Mouse (Mus musculus) kidney, adult 18-20 months (tissue): ENCODE measurements around the gene Kansl1l.

ENCODE experiments used
- DNase-seq: peaks from one replicate; pipeline ENCODE4 v3.0.0; 2021

Gene Kansl1l

DNA sequence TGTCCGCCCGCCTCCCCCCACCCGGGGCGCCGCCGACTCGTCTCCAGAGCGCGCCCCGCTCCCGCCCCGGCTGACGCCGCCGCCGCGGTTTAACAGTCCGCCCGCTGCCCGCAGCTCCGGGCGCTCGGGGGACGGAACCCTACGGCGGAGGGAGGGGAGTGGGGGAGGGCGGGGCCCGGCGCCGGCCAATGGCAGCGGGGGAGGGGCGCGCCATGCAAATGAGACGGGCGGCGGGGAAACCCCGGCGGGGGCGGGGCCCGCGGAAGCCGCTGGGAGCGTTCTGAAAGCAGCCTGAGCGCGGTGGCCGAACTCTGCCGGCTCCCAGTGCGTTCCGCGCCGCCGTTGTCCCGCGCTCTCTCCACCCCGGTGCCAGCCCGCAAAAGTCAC, at the start of gene Kansl1l:
Kansl1l (minus strand) TSS at position 110 of the 387 bp plus-strand sequence.
- DNase-seq: peak; percentile 97

DNA sequence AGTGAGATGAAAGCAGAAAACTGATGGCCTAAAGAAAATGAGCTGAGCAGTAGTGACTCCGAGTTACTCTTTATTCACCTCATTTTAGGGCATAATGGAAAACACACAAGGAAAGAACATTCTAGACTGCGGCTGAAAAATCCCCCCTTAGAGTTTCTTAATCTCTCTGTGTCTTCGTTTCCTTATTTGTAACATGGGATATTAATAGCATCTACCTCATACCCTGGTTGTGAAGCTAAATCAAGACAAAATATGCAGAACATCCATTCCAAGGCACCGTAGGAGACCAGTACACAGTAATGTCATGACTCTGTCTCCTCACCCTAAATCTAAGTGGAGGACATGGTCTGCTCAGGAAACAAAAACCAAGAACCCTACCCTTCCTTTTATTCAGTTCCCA, 48.3 kb upstream of the Kansl1l start:
- DNase-seq: no peak

DNA sequence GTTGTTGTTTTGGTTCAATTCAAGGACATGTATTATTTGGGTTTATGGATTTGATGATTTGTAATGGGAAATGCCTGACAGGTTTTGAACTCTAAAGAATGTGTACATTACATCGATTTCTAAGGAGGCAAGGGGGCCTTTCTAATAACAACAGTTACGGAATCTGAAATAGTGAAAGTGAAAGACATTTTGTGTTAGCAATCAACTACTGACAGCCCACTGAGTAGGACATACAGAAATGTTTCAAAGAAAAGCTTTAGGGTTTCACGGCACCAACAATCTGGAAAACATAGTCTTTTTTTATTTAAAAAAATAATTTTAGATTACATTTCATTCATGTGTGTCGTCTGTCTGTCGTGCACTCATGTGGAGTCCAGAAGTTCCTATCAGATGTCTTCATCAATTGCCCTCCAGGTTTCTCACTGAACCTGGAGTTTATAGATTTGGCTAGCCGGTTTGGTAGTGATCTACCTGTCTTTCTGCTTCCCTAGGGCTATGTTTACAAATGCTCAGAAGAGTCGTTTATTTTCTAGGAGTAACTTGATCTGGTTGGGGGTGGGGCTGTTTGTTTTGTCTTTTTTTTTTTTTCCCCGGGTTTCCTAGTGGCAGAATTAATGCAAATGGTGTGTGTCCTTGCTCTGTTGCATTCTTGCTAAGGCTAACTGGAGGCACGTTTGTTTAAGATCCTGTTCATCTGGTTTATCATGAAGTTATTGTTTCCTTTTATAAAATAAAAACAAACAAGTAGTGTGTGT, 46.6 kb upstream of the Kansl1l start:
- DNase-seq: peak; percentile 8

DNA sequence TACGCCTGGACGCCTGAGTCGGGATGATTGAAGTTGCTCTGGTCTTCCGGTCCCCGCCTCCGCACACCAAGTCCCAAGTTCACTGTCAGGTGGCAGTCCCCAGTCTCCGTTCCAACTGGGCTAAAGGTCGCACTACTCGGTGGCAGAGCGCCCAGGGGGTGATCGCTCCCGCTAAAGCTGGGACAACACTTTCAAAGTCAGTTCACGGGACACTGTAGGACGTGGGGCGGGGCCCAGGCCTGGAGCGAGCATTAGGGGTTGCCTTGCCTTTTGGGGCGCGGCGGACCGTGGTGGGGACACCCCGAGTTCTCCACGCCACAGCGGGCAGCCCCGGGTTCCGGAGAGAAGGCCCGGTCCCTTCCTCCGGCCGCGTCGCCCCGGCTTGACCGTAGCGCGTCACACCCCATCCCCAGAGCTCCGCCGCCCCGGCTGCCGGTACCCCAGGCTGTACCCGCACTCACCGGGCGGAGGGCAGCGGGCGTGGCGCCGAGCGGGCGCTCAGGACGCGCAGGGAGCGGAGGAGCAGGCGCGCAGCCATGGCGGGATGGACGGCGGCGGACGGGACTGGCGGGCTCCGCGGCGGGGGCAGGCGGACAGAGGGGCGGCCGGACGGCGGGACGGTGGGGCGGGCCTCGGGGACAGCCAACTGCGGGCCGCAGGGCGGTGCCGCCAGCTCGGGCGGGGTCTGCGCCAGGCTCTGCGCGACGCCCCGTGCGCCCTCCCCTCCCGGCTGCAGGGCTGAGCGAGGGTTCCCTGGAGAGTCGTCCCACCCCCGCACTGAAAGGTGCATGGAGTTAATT, 45.5 kb upstream of the Kansl1l start, which contains the start of gene Acadl:
Acadl (minus strand) TSS at position 566 of the 800 bp plus-strand sequence.
- DNase-seq: peak; percentile 98

DNA sequence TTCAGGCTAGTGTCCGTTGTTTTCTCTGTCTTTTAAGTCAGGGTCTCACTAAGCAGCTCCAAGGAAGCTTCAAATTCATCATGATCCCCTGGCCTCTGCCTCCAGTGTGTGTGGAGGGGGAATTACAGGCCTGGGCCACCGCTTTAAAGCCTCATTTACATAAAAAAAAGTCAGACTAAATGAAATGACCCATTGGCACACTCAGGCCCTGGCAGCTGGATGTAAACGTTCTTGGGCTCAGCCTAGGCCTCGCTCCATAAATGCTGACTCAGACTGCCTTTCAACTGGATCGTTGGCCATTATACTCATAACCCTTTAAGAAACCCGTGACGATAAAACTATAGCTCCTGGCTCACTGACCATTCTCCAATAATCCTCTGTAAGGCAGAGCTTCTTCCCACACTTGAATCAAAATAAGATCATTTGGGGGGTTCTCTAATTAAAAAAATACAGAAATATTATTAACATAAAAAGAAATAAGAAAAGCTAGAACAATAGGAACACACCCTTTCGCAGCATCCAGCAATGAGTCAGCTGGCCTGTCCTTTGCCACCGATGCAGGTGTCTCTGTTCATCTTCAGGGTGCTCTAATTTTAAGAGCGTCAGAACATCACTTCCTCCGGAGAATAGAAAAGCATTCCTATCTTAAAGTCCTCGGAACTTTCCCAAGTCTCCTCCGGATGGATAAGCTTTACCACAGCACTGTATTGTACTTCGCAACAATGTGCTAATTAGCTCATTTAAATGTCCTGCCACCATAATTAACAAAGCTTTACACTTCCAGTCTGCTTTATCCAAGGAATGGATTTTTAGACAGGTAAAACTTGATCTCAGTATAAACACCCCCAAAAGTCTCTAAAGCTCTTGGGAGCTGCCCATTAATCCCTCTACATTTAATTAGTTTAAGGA, 44.7 kb upstream of the Kansl1l start:
- DNase-seq: peak; percentile 32

DNA sequence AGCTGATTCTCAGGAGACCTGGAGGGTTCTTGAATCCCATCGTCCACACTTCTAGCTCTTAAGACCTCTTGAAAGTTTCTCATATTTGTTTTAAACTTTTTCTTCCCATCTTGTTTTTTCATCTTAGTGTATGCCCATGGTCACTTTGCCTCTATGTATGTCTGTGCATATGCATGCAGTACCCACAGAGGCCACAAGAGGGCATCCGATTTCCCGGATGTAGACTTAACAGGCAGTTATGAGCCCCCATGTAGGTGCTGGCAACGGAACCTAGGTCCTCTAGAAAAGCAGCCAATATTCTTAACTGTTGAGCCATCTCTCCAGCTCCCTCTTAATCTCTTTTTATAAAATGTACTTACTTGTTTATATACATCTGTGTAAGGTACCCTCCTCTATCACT, 30.1 kb upstream of the Kansl1l start:
- no peak for DNase-seq

DNA sequence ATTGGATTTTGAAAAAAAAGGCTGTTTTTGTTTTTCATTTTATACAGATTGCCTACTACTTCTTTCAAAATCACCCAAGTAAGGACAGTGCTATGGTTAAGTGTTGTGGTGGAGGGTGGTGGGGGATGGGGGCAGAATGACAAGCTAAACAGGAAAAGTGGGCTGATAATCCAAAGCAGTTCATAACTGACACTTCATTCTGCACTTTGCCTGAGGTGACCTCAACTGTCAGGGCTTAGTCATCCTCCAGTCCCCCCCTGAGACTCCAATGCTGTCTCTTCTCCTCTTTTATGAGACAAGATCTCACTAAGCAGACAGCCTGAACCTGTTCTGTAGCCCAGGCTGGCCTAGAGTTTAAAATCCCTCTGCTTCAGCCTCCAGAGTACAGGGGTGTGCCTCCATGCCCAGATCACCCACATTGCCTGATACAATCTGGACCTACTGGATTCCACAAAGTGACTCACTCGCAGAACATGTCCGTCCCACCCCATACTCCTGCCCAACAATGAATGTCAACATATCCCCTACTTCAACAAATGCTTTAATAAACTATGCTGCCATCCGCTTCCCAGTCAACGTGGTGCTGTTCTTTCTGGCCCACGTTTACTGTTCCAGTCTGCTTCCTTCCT, 28.4 kb upstream of the Kansl1l start:
- DNase-seq: no peak

DNA sequence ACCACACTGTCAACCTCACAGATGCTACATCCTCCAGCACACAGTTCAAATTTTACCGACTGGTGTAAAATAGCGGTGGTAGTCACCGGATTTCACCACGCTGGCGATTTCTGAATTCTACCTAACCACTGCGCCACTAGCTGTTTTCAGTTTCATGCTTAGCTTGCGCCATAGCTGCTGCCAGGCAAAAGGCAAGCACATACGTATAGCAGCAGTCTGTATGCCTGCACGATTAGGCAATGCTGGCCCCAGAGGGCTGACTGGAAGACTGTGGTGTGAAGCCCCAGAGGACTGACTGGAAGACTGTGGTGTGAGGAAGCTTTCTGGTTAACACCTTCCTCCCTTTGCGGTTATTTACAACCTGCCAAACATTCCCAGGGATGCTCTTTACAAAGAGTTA, 24.6 kb upstream of the Kansl1l start:
- no peak for DNase-seq

DNA sequence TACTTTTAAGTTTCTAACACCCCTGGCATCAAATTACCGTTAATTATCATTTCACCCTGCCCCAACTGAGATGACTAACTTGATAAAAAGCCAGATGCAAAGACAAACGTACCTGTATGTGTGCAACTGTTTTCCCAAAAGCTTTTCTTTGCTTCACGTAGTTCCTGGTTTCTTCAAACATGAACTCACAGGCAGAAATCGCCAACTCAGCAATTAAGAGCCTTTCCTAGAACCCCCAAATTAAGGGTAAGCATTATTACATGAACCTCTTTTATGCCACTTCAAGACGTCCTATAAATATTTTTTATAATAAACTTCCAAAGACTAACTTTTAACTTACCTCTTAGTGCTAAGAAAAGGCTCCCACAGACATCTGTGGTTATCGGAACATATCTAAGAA, 24.1 kb upstream of the Kansl1l start:
- DNase-seq: no peak

DNA sequence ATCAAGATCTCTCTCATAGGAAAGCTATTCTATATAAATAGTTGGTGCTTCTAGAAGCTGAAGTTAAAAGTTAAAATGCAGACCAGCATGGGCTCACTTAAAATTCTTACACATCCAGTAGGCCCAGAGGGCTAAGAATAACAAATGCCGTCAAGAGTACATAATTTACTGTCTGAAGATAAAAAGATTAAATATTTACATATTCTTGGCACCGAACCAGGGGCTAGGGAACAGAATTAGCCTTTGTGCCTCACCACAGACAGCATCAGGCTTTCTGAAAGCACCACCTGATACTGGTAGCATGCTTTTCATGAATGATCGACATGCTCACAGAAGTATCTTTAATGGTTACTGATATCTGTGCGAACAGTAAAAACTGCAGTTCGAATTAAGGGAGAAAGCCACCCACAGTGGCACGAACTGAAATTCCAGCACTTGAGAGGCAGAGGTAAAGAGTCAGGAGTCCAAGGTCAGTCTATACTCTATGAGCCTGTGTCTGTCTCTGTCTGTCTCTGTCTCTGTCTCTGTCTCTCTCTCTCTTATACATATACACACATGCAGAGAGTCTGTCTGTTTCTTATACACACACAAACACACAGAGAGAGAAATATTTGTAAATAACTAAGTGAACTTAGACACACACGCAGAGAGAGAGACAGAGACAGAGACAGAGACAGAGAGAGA, 22.5 kb upstream of the Kansl1l start:
- no peak for DNase-seq

DNA sequence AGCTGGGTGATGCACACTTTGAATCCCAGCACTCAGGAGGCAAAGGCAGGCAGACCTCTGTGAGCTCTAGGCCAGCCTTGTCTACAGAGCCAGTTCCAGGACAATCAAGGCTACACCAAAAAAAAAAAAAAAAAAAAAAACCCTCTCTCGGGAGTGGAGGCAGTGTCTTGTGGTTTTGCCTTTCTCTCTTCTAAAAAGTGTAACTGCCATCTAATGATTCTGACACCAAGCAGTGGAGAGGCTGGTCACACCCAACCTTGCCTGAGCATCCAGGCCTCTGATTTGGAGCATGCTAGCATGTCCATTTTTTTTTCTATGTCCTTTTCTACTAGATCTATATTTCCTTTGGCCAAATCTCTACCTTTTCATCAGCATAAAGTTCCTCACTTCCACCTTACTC, 21.8 kb upstream of the Kansl1l start:
- DNase-seq: no peak

DNA sequence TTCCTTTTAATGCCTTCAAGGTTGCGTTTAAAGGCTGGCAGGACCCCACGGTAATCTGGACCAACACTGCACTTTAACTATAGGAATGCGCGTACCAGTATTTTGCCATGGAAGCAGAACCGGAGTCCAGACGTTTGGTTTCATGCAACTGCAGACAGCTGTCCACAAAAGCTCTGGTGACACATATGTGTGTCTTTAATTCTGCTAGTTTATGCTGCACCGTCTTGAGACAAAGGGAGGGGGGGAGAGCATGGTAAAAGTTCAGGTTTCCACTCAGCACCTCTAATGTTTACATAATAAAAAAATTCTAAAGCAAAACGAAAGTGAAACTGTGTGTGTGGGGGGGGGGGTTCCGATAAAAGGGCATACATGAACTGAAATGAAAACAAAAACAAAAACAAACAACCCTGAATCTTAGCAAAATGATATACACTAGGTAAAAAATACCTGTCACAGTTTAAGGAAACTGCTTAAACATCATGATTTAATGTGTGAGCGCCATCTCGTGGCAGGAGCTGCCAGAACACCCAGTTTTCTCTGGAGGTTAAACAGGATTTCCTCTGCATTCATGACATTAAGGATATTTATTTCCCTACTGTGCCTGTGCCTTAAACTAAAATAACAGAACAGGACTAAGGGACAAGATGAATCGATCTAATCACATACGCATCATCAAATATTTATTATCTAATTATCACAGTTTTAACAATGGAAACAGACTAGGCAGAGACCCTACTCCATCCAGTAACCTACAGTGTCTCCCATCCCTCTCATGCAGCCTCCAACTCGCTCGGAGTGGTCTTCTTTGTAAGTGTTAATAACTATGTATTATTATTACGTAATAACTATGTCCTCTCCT, 21.1 kb upstream of the Kansl1l start:
- DNase-seq: peak; percentile 85

DNA sequence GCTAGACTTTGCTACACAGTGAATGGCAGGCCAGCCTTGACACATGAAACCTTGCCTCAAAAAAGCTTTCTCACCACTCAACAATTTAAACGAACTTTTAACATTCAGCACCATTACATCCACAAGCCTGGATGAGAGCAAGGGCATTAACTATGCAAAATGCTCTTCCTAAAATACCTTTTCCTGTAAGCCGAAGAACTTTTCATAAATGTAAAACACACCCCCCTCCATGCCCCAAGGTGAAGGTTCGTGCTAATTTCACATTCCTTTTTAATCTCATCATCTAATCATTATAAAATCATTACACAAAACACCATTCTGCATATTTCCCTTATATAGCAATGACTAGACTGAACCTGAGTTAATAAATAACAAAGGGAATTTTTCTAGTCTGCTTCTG, 19.8 kb upstream of the Kansl1l start:
- no peak for DNase-seq

DNA sequence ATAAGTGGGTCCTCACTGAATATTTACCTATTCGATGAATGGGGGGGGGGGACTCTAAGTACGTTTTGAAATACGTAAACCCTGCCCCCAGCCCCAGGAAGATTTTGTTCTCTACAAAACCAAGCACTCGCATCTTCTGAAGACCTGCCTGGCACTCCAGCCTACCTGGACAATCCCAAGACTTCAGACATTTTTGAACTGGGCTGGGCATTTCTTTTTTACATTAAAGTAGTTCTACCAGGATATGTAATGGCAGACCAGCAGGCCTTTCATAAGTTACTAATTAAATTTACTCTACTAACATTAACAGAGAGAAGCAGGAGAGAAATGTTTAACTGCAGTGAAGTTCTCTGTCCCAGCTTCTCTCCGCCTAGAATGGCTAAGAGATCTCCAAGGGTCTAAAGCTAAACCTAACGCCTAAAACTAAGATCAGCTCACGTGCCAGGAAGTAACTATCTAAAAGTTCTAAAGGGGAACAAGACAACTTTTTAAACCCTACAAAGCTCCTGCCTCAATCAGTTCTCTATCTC, 15.3 kb upstream of the Kansl1l start:
- DNase-seq: no peak

DNA sequence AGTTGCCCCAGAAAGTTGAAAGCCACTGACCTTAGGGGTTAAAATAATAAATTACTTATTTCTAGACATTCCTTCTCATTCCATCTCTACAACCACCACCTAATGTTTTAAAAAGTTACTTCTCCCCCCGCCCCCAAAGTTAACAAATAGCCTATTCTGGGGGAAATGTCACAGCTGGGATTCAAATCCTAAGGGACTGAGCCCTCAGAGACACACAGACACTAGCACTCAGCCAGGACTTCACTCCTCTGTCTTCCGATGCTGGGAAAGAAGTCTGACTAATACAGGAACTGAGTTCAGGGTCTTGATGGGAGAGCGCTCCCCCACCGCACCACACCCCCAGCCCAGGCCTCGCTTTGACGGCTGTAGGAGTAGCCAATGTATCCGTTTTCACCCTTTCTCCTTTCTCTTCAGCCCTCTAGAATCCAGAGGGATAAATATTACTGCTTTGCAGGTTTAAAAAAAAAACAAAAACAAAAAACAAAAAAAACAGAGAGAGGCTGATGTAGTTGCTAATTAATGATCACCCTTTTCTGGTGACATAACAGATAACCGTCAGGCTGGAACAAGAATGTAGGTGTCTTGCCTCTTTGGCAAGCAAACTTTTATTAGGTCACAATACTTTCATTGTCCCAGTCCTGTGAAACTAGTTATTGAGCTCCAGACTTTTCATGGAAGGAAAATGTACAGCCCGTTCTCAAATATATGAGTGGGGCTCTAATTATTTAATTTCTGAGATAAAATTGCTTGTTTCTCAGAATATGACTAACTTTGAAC, 14.7 kb upstream of the Kansl1l start:
- DNase-seq: peak; percentile 54

DNA sequence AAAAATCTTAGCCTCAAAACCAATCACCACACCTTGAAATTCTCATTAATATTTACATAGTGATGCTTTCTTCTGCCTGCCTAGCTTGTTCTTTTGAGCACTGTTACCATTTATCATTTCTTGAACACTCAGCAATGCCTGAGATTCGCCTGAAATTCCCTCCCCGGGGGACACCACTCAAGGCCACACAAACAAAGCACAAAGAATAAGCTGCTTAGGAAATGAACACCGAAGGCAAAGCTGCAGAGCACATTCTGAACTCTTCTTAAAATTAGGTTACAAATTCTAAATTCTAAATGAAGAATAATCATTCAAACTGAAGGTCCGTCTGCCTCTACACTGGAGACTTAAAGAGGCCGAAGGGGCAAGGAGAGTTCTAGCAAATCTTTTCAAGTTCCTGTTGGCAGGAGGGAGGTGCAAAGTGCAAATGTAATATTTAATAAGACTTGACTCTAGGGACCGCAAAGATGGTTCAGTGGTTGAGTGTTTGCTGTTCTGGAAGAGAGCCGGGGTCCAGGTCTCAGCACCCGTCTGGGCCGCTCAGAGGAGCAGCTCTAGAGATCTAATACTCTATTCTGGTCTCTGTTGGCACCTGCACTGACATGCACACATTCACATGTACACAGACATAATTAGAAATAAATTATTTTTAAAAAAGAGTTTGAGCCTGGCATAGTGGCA, 12.2 kb upstream of the Kansl1l start:
- DNase-seq: no peak

DNA sequence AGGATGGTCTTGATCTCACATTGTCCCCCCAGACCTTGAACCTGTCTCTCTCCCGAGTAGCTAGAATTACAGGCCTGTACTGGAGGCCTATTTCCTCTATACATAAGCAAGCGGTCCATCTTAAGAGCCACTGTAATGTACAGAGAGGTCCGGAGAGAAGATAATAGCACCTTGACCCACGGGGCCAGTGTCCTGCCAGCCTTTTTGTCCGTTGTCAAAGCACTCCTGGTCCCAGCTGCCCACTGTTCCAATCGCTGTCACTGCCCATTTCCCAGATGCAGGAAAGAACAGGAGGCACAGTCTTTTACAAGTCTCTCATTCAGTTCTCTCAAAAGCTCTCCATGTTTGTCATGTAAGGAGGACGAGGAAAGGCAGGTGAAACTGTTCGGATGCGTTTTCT, 4.6 kb upstream of the Kansl1l start:
- DNase-seq: no peak

DNA sequence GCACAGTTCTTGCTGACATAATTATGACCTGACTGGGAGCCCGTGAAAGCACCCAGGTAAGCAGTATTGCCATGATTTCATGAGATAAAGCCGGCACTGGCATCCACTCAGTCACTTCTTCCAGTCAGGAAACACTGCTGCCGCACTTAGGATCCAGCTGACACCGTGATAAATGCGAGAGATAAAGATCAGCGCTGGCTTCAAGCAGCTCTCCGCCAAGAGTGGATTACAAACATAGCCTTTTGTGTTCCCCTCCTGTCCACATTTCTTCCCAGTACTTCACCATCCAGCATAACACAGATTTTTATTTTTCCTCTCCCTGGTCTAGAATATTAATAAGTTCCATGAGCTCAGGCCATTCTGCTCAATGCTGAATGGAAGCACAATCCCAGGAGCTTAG, 2.9 kb upstream of the Kansl1l start:
- DNase-seq: no peak

DNA sequence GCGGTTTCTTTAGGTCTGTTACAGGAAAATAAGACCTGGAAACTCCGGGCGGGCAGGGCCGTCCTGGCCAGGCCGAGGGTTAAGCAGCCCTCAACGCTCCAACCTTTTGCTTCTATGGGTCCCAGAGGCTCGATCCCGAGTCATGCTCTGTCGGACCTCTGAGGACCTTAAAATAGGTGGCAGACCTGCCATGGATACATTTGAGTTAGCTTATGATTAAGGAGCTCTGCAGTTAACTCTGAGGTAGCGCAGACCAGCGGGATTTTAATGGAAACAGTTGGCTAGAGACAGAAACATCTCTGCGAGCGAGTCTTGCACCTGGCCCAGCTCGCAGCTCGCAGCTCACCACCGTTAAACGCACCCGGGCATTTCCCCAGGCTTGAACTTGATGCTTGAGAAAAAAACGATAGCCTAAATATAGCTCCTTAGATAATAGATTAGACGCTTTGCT, 528 bp upstream of the Kansl1l start:
- no peak for DNase-seq
